Mouse (Mus musculus): Measurements from ENCODE around the gene Capn1.

Gene Capn1

DNA sequence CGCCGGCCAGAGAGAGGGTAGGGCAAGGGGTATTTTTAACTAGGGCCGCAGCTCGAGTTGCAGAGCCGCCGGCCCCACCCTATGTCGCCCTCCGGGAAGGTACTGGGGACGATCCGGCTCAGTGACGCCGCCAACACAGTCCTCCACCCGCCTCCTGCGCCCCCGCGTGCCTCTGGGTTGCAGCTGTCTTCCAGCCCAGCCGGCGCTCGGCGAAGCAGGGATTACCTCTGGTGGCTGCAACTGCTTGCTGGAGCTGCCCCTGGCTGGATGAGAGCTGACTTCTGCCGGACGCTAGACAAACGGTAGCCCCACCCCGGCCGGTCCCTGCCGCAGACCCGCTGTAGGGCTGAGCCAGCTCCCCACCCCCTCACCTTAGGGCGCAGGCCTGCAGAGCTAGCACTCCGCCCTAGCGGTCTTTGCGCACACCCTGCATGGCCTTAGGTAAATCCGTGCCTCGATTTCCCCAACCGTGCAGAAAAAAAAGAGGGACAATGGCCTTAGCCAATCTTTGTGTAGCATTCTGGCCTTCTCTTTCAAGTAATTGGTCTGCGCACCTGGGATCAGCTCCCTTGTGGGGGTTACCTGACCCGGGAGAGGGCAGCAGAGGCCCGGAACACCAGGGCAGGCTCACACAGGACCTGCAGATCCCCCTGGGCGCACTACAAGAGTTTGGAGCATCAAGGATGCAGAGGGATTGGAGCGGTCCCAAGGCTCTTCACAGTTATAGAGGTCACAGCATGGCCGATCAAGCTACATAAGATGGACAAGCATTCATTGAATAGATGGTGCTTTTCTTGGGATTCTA is at the start of gene Capn1:
Gene Capn1, minus strand, starts transcription at position 387 of the 805 bp plus-strand sequence.
- ChIA-PET CTCF (interaction anchor here (0.5 to 3.4 kb wide), 58 partner anchors 8 to 677 kb away, joined by 3 to 58 read pairs (median 4); partner anchors contain the start of genes Pola2 (in 4 of the 4), Arl2 (in 2 of the 4), Cdc42ep2 (in 2 of the 4) and Snx15 (in 2 of the 4)), POLR2A (interaction anchor here (0.5 to 4.7 kb wide), 128 partner anchors 8 to 591 kb away, joined by 3 to 23 read pairs (median 5); partner anchors contain the start of genes Syvn1 (in 4 of the 4), Cdc42ep2 (in 3 of the 4), Pola2 (in 3 of the 4) and Tm7sf2 (in 3 of the 4))

DNA sequence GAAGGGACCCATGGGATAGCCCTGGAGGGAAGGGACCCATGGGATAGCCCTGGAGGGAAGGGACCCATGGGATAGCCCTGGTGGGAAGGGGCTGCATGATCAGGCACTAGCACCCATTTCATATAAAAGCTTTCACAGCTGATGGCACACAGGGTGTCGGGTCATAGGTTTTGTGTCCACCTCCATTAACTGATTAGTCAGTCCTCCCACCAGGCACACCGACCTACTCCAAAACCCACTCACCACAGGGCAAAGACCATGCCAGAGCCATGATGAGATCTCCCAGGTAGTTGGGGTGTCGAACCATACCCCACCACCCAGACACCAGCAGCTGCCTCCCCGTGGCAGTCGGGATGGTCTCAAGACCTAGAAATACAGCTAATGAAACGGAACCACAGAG is 47.4 kb upstream of the Capn1 start:
- ChIA-PET CTCF (interaction anchor here in 1 of 4 experiments (6.4 kb wide), 1 partner anchor 23 kb away, joined by 46 read pairs; the partner anchor contains the start of genes Cdca5 and Zfpl1), POLR2A (interaction anchor here in 3 of 4 experiments (0.5 to 47.9 kb wide), 15 partner anchors 0 to 300 kb away, joined by 3 to 1520 read pairs (median 6); partner anchors contain the start of genes Cdca5 (in 2 of the 3), Fau (in 2 of the 3), Gm28374 (in 2 of the 3) and Mrpl49 (in 2 of the 3))

DNA sequence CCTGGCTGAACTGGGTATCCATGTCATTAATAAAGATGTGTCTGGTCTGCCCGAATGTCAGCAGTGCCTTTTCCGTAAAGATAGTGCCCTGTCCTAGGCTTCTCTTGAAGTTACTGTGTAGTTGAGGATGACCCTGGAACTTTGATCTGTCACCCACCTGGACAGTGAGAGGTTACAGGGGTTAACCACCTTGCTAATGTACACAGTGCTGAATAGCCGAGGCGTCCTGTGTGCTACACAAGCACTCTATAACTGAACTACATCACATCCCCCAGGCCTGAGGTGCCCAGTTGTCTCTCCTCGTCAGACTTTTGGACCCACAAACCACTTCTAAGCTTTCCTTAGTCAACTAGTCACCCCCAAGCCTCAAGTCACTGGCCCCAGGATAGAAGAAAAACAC is 46.7 kb upstream of the Capn1 start:
- ChIA-PET CTCF (interaction anchor here in 1 of 4 experiments (1.0 to 2.0 kb wide), 2 partner anchors 9 to 65 kb away, joined by 3 to 11 read pairs; no protein-coding TSS in a partner anchor), POLR2A (interaction anchor here (0.9 to 47.9 kb wide), 21 partner anchors 4 to 373 kb away, joined by 3 to 1520 read pairs (median 8); partner anchors contain the start of genes Syvn1 (in 3 of the 4), Cdca5 (in 2 of the 4), Gm28374 (in 2 of the 4) and Tm7sf2 (in 2 of the 4))

DNA sequence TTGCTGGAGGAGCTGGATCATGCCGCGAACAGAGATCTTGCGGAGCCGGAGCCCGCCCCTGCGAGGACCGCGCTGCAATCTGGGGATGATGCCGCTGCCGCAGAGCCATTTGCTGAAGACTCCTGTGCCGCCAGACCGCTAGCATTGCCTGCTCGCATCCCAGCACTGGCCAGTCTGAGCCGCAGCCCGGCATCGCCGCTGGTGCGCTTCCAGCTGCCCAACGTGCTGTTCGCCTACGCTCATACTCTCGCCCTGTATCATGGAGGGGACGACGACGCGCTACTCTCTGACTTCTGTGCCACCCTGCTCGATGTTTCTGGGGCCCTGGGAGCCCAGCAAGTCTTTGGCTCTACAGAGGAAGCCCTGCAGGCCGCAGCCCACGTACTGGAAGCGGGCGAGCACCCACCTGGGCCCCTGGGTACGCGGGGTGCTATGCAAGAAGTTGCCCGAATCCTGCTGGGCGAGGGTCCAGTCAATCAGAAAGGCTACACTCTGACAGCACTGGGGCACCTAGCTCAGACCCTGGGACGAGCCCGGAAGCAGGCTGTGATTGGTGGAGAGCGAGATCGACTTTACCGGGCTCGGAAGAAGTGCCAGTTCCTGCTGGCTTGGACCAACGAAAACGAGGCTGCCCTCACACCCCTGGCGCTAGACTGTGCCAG is 46.1 kb upstream of the Capn1 start:
- ChIA-PET CTCF (interaction anchor here in 3 of 4 experiments (0.5 to 2.1 kb wide), 12 partner anchors 9 to 320 kb away, joined by 3 to 11 read pairs (median 3); partner anchors contain the start of genes Capn1 (in 1 of the 3), Cdc42ep2 (in 1 of the 3), Cdca5 (in 1 of the 3) and Gpha2 (in 1 of the 3)), POLR2A (interaction anchor here (0.6 to 47.9 kb wide), 60 partner anchors 3 to 618 kb away, joined by 3 to 1520 read pairs (median 4); partner anchors contain the start of genes Cdca5 (in 4 of the 4), Zfpl1 (in 4 of the 4), Syvn1 (in 3 of the 4) and Vps51 (in 3 of the 4))

DNA sequence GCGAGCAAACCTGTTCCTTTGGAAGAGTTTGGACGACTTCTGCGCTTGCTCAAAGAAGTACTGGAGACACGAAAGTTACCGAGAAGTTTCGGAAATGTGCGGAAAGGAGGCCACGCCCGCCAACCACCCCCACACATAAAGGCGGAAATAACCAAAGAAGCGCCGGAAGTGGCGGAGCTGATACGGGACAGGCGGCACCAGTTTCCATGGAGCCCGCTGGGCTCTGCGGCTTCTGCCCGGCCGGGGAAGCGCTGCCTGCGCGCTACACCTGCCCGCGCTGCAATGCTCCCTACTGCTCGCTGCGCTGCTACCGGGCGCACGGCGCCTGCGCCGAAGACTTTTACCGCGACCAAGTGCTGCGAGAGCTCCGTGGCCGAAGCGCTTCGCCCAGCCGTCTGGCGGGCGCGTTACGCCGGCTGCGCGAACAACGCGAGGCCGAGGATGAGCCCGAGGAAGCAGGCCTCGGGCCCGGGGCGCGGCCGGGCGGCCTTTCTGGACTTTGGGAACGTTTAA is 45.4 kb upstream of the Capn1 start, which contains the start of gene Znhit2:
Gene Znhit2, plus strand, starts transcription at position 172 of the 513 bp plus-strand sequence.
- ChIA-PET POLR2A (interaction anchor here (0.6 to 47.9 kb wide), 64 partner anchors 2 to 1205 kb away, joined by 3 to 1520 read pairs (median 4); partner anchors contain the start of genes Cdca5 (in 4 of the 4), Zfpl1 (in 4 of the 4), Sac3d1 (in 3 of the 4) and Snx15 (in 3 of the 4)), CTCF (interaction anchor here in 3 of 4 experiments (0.5 to 2.1 kb wide), 11 partner anchors 9 to 209 kb away, joined by 3 to 11 read pairs (median 4); partner anchors contain the start of genes Capn1 (in 1 of the 3), Cdc42ep2 (in 1 of the 3), Cdca5 (in 1 of the 3) and Gpha2 (in 1 of the 3))

DNA sequence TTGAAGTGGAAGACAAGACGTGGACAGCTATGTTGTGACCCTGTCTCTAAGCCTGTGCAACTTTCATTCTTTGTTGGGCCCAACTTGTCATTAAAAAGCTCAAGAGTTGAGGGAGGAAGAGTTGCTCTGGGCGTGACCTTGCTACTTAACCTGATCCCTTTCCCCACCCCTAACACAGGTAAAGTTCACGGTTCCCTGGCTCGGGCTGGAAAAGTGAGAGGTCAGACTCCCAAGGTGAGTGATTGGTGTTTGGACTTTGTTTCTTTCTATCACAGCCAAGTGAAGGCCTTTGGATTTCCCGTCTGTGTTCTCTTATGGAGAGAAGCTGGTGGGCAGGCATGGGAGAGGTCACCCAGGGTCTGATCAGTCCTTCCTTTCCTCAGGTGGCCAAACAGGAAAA is 43.3 kb upstream of the Capn1 start:
- CTCF ChIA-PET = interaction anchor here in 2 of 4 experiments (0.6 to 1.4 kb wide), 3 partner anchors 8 to 272 kb away, joined by 3 to 10 read pairs (median 3); partner anchors contain the start of gene Tm7sf2 (in 1 of the 2)
- POLR2A ChIA-PET = interaction anchor here in 3 of 4 experiments (0.6 to 47.9 kb wide), 28 partner anchors 0 to 549 kb away, joined by 3 to 1520 read pairs (median 4); partner anchors contain the start of genes Cdca5 (in 3 of the 3), Syvn1 (in 3 of the 3), Zfpl1 (in 3 of the 3) and Gm28374 (in 2 of the 3)

GRCm38 (mm10) chr19:6058513-6058912 is 42.8 kb upstream of the Capn1 start:
- ChIA-PET POLR2A (interaction anchor here in 3 of 4 experiments (0.6 to 47.9 kb wide), 28 partner anchors 0 to 548 kb away, joined by 3 to 1520 read pairs (median 4); partner anchors contain the start of genes Cdca5 (in 3 of the 3), Zfpl1 (in 3 of the 3), Gm28374 (in 2 of the 3) and Syvn1 (in 2 of the 3)), CTCF (interaction anchor here in 1 of 4 experiments (0.9 to 1.4 kb wide), 2 partner anchors 9 to 272 kb away, joined by 3 to 10 read pairs; partner anchors contain the start of gene Tm7sf2)

DNA sequence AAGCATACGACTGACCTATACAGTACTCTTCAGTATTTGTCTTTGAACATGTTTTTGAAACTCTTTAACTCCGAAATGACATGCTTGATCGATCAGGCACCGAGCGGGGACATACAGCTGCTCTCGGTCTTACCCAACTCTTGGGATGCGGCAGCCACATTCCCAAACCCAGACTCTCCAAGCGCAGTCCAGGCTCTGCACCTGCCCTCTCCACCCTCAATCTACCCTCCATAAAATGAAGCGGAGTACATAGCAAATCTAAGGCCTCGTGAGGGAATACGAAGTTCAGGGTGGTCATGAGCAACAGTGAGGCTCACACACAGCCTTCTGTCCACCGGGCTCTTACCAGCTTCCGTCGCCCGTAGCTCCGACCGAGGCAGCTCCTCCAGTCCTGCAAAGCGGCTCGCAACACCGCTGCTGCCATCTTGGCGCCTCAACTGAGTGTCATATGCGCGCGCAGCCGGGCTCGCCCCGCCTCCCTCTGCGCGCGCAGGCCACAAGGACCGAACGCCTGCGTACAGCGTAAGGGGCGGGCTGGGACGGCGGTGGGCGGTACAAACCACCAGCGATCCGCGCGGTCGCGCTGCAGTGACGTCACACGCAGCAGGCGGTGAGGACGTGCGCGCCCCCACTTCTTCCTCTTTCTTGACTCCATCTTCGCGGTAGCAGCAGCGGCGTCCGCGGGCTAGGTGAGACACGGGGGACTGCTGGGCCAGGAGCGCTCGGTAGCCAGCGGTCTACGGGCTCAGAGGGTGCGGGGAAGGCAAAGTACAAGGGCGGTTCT is 41.8 kb upstream of the Capn1 start, which contains the start of the genes Mrpl49 and Fau:
Gene Mrpl49, minus strand, starts transcription at position 473 of the 784 bp plus-strand sequence.
Gene Fau, plus strand, starts transcription at position 532 of the 784 bp plus-strand sequence.
- ChIA-PET CTCF (interaction anchor here in 2 of 4 experiments (0.6 to 0.9 kb wide), 3 partner anchors 14 to 271 kb away, joined by 3 to 4 read pairs (median 3); no protein-coding TSS in a partner anchor), POLR2A (interaction anchor here (0.5 to 47.9 kb wide), 45 partner anchors 1 to 568 kb away, joined by 3 to 1520 read pairs (median 4); partner anchors contain the start of genes Cdca5 (in 3 of the 4), Syvn1 (in 3 of the 4), Zfpl1 (in 3 of the 4) and Gm28374 (in 2 of the 4))

DNA sequence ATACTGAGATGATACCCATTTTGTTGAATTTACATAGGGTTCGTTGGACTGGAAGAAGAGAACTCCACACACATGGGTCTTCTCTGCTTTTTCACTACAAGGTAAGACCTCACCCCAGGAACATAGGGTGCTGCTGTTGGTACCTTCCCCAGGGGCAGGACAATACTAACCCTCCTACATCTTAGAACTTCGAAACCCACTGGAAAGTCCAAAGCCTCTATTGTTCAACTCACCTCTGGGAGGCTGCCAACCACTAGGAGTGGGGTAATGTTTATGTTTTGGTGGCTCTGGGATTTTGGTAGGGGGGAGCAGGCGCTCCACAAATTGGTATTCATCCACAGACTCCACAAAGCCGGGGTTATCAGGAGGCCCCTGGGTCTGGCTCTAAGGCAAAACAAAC is 41.0 kb upstream of the Capn1 start:
- CTCF ChIA-PET = interaction anchor here in 1 of 4 experiments (0.6 kb wide), 2 partner anchors 179 to 544 kb away, joined by 4 to 5 read pairs; no protein-coding TSS in a partner anchor
- POLR2A ChIA-PET = interaction anchor here (0.6 to 47.9 kb wide), 31 partner anchors 2 to 527 kb away, joined by 3 to 1520 read pairs (median 4); partner anchors contain the start of genes Cdca5 (in 3 of the 4), Zfpl1 (in 3 of the 4), Gm28374 (in 2 of the 4) and Snx15 (in 2 of the 4)

GRCm38 (mm10) chr19:6054296-6054695 is 38.6 kb upstream of the Capn1 start:
- ChIA-PET CTCF (interaction anchor here in 2 of 4 experiments (0.8 to 1.6 kb wide), 2 partner anchors 13 kb away, joined by 3 to 8 read pairs; partner anchors contain the start of gene Tm7sf2 (in 1 of the 2)), POLR2A (interaction anchor here in 3 of 4 experiments (0.5 to 47.9 kb wide), 22 partner anchors 6 to 391 kb away, joined by 3 to 1520 read pairs (median 4); partner anchors contain the start of genes Cdca5 (in 3 of the 3), Tm7sf2 (in 3 of the 3), Zfpl1 (in 3 of the 3) and Gm28374 (in 2 of the 3))

DNA sequence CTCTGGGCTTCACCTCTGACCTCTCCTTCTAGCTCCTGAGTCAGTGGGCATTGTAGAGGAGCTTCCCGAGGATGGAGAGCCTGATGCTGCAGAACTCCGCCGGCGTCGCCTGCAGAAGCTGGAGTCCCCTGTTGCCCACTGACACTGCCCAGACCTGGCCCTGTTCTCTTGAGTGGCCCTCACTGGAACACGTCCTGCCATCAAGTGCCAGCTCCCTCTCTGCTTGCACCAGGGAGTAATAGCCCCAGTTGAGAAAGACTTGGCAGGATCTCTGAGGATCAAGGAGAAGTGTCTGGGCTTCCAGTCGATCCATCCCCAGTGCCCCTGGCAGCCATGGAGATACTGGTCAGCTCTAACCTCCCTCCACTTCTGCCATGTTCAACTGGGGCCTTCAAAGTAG is 36.8 kb upstream of the Capn1 start:
- CTCF ChIA-PET = interaction anchor here in 2 of 4 experiments (0.9 to 1.7 kb wide), 2 partner anchors 14 to 179 kb away, joined by 3 to 6 read pairs; no protein-coding TSS in a partner anchor
- POLR2A ChIA-PET = interaction anchor here in 3 of 4 experiments (0.6 to 47.9 kb wide), 36 partner anchors 8 to 248 kb away, joined by 3 to 1520 read pairs (median 4); partner anchors contain the start of genes Cdca5 (in 3 of the 3), Tm7sf2 (in 3 of the 3), Vps51 (in 3 of the 3) and Gm28374 (in 2 of the 3)

- ChIA-PET POLR2A (interaction anchor here in 3 of 4 experiments (0.6 to 47.9 kb wide), 6 partner anchors 27 to 486 kb away, joined by 3 to 1520 read pairs (median 14); partner anchors contain the start of genes Cdca5 (in 2 of the 3), Gm28374 (in 2 of the 3), Tm7sf2 (in 2 of the 3) and Tmem262 (in 2 of the 3)), CTCF (interaction anchor here in 1 of 4 experiments (0.5 kb wide), 1 partner anchor 41 kb away, joined by 5 read pairs; no protein-coding TSS in a partner anchor)
These were observed 33.1 kb upstream of the Capn1 start for GRCm38 (mm10) chr19:6048681-6049410.

- ChIA-PET POLR2A (interaction anchor here in 3 of 4 experiments (0.7 to 47.9 kb wide), 7 partner anchors 10 to 104 kb away, joined by 3 to 1520 read pairs (median 17); partner anchors contain the start of genes Cdca5 (in 2 of the 3), Fau (in 2 of the 3), Mrpl49 (in 2 of the 3) and Zfpl1 (in 2 of the 3)), CTCF (no interaction called here)
These were observed 32.1 kb upstream of the Capn1 start for GRCm38 (mm10) chr19:6047899-6048166.
